In the genomic region with DNA sequence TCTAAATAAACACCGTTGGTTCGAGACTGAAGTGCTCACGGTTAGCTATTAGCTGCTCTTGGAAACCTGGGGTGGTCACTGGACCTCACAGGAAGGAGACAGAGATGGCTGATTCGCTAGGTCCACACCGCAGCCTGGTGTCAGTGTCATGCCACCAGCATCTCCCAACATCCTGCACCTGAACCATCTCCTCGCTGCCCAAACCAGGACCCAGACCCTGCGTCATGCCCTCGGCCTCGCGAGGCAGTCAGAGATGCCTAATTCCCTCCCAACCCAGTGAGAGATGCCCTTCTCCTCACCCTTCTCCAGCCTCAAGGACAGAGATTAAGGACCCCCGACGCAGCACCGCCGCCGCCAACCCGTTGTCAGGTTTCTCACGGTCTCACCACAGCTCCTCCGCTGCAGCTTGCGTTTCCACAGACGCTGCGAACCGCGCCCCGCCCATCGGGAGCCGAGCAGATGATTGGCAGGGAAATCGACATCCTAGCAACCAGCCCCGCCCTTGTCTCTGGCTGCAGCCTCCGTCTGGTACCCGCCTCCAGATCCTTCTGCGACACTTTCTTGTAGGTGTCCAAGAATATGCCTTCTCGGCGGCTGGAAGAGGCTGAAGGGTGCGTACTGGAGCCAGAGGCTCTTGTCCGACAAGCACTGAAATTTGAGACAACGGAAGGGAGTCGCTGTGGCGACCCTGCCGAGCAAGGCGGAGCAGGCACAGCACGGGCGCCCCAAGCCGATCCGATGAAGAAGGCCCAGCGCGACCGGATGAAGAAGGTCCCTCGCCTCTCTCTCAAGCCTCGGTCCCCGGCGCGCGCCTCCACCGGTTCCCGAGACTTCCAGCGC, we compare ENCODE assay signal across 8 mouse cellular contexts. TPM values are rescaled to one million over a fixed set of nuclear protein-coding genes. Genes with fewer than 3 reads are reported as not detected.
DNase-seq lines count a peak whose midpoint lies in the region; ATAC-seq lines count a peak whose summit lies in the region.

Gene Dzank1 (minus strand): TSS at position 434 of the 840 bp plus-strand sequence.
Gene Polr3f (plus strand): TSS at position 738 of the 840 bp plus-strand sequence.

- H3K27me3 ChIP-seq in lung, embryonic 16.5 days (ENCODE audit: control insufficient read depth, insufficient read depth, low read depth, low read length) = no peaks in the 10 kb centered on the region; the same call in 1 of the 2 replicates

- peak; percentile 98 to 99 for ATAC-seq in hematopoietic stem cell, adult 5-6 weeks (replicated peaks in 1 of 2; ENCODE audit: insufficient read depth in 1 of 2, low FRiP score in 2 of 2, low TSS enrichment in 1 of 2, low read depth in 1 of 2, poor library complexity in 2 of 2, severe bottlenecking in 2 of 2)
- peak; percentile 99 for ATAC-seq in lung, embryonic 16.5 days (ENCODE audit: low read depth)

- H3K4me3 ChIP-seq in lung, embryonic 16.5 days (ENCODE audit: low read length) = peak within 1 kb of the TSS; percentile 99

- peaks cover 4% of the 10 kb centered on the region for H3K36me3 ChIP-seq in lung, embryonic 16.5 days (ENCODE audit: control insufficient read depth, insufficient read depth, low read length)

- peak within 1 kb of the TSS; percentile 86 for H3K27ac ChIP-seq in lung, embryonic 16.5 days (ENCODE audit: low read length)

- H3K9me3 ChIP-seq in lung, embryonic 16.5 days (ENCODE audit: control insufficient read depth, low read length) = no peaks in the 10 kb centered on the region

- H3K4me2 ChIP-seq in lung, embryonic 16.5 days (ENCODE audit: low read depth, low read length) = peak within 1 kb of the TSS; percentile 93

- H3K4me1 ChIP-seq in lung, embryonic 16.5 days (replicated peaks; ENCODE audit: control insufficient read depth, insufficient read depth, low read length) = peaks cover 11% of the 10 kb centered on the region

- peak within 1 kb of the TSS; percentile 95 for H3K9ac ChIP-seq in lung, embryonic 16.5 days (ENCODE audit: low read length)

- DNase-seq in MEL-GATA-1-ER (ENCODE audit: extremely low read depth, low read depth) = peak; percentile 93
- peak; percentile 97 for DNase-seq in cerebellum, adult 8-10 months
- DNase-seq in forelimb bud, embryonic 11.5 days (ENCODE audit: low read depth, low spot score) = peak; percentile 96
- DNase-seq in layer of hippocampus, adult 9-10 months (ENCODE audit: low spot score) = peak; percentile 99
- peak; percentile 93 for DNase-seq in ovary, postnatal 10 days (ENCODE audit: low spot score)
- DNase-seq in thymus, postnatal 10 days (ENCODE audit: low spot score in 2 of 2) = peak; percentile 91 to 92

- WGBS in lung, embryonic 16.5 days = under 1% methylated on average over 56 of the region's 56 CpGs

RNA-seq across cellular contexts. Expression of gene Dzank1, which starts in this region (rescaled TPM):
- total RNA-seq in hematopoietic stem cell, adult 5-6 weeks (2017) = 0.15 TPM in 1 of 2 replicates, not detected in the other
- 1.3 and 2.1 TPM in 2 replicates for polyA plus RNA-seq in lung, embryonic 16.5 days (2015; fragmentation: Nextera tagmentation; extraction: Ambion mirVana)

RNA-seq across cellular contexts. Expression of gene Polr3f, which starts in this region (rescaled TPM):
- 33.0 TPM in 2 replicates for total RNA-seq in hematopoietic stem cell, adult 5-6 weeks (2017)
- polyA plus RNA-seq in lung, embryonic 16.5 days (2015; fragmentation: Nextera tagmentation; extraction: Ambion mirVana) = 25.1 and 25.3 TPM in 2 replicates

Comparison
In these comparisons a context has a peak if more than half of its experiments do, and no peak if none do; other contexts are left out.
1. Peak in every context shown above with its lines: DNase-seq, ATAC-seq, H3K4me3 ChIP-seq and H3K27ac ChIP-seq.